Mouse (Mus musculus): ENCODE results near the gene Asns.
A peak's percentile ranks its signal among the peaks of the same experiment; 100 is the strongest.
"Not testable (repeated sequence)": the region's sequence is repeated elsewhere in the genome, so short reads cannot be mapped to it uniquely, and the experiment has no call there.

Gene Asns

GRCm38 (mm10) chr6:7671429-7671828, 21.6 kb downstream of the Asns start:
- TF ChIP-seq POU5F1 (IDR thresholded peaks at IDR 0.05; ENCODE audit: borderline replicate concordance, low read length) (no peak), CTCF (conservative IDR thresholded peaks at IDR 0.05; ENCODE audit: low read length) (no peak), NANOG (IDR thresholded peaks at IDR 0.05; ENCODE audit: borderline replicate concordance, low read length) (no peak)
- Histone ChIP-seq H3K4me1 (replicated peaks; ENCODE audit: low read depth, low read length) (no peaks in the 10 kb centered on the region), H3K27me3 (ENCODE audit: insufficient read depth, low read length) (no peaks in the 10 kb centered on the region), H3K4me3 (replicated peaks; ENCODE audit: low read length) (no peak overlapping the region), H3K36me3 (ENCODE audit: insufficient read depth, low read length) (peaks cover 39% of the 10 kb centered on the region), H3K9me3 (ENCODE audit: low read length) (no peaks in the 10 kb centered on the region)

- Histone ChIP-seq H3K4me1 (replicated peaks; ENCODE audit: low read depth, low read length) (no peaks in the 10 kb centered on the region), H3K36me3 (ENCODE audit: insufficient read depth, low read length) (peaks cover 31% of the 10 kb centered on the region), H3K27me3 (ENCODE audit: insufficient read depth, low read length) (no peaks in the 10 kb centered on the region), H3K4me3 (replicated peaks; ENCODE audit: low read length) (no peak overlapping the region), H3K9me3 (ENCODE audit: low read length) (no peaks in the 10 kb centered on the region)
- TF ChIP-seq CTCF (conservative IDR thresholded peaks at IDR 0.05; ENCODE audit: low read length) (no peak), POU5F1 (IDR thresholded peaks at IDR 0.05; ENCODE audit: borderline replicate concordance, low read length) (no peak), NANOG (IDR thresholded peaks at IDR 0.05; ENCODE audit: borderline replicate concordance, low read length) (no peak)
Measured at GRCm38 (mm10) chr6:7670588-7670987, 22.5 kb downstream of the Asns start.

GRCm38 (mm10) chr6:7669721-7670120, 23.3 kb downstream of the Asns start:
- TF ChIP-seq NANOG (IDR thresholded peaks at IDR 0.05; ENCODE audit: borderline replicate concordance, low read length) (no peak), CTCF (conservative IDR thresholded peaks at IDR 0.05; ENCODE audit: low read length) (no peak), POU5F1 (IDR thresholded peaks at IDR 0.05; ENCODE audit: borderline replicate concordance, low read length) (no peak)
- no peaks in the 10 kb centered on the region for H3K4me1 ChIP-seq (replicated peaks; ENCODE audit: low read depth, low read length)
- no peaks in the 10 kb centered on the region for H3K9me3 ChIP-seq (ENCODE audit: low read length)

GRCm38 (mm10) chr6:7668332-7668731, 24.7 kb downstream of the Asns start:
- TF ChIP-seq NANOG (IDR thresholded peaks at IDR 0.05; ENCODE audit: borderline replicate concordance, low read length): no peak
- no peak for TF ChIP-seq CTCF (conservative IDR thresholded peaks at IDR 0.05; ENCODE audit: low read length)
- Histone ChIP-seq H3K9me3 (ENCODE audit: low read length) (no peaks in the 10 kb centered on the region), H3K27me3 (ENCODE audit: insufficient read depth, low read length) (no peaks in the 10 kb centered on the region), H3K4me1 (replicated peaks; ENCODE audit: low read depth, low read length) (no peaks in the 10 kb centered on the region), H3K36me3 (ENCODE audit: insufficient read depth, low read length) (peaks cover 8% of the 10 kb centered on the region), H3K4me3 (replicated peaks; ENCODE audit: low read length) (no peak overlapping the region)

More at GRCm38 (mm10) chr6:7669721-7670120, 23.3 kb downstream of the Asns start:
- Histone ChIP-seq H3K4me3 (replicated peaks; ENCODE audit: low read length) (no peak overlapping the region), H3K27me3 (ENCODE audit: insufficient read depth, low read length) (no peaks in the 10 kb centered on the region), H3K36me3 (ENCODE audit: insufficient read depth, low read length) (peaks cover 22% of the 10 kb centered on the region)

GRCm38 (mm10) chr6:7665902-7666301, 27.2 kb downstream of the Asns start:
- H3K36me3 ChIP-seq (ENCODE audit: insufficient read depth, low read length); H3K4me3 ChIP-seq (replicated peaks; ENCODE audit: low read length); H3K4me1 ChIP-seq (replicated peaks; ENCODE audit: low read depth, low read length); H3K27me3 ChIP-seq (ENCODE audit: insufficient read depth, low read length); H3K9me3 ChIP-seq (ENCODE audit: low read length): not testable (repeated sequence)

- Histone ChIP-seq H3K36me3 (ENCODE audit: insufficient read depth, low read length) (no peaks in the 10 kb centered on the region), H3K9me3 (ENCODE audit: low read length) (no peaks in the 10 kb centered on the region)
- no peak for TF ChIP-seq CTCF (conservative IDR thresholded peaks at IDR 0.05; ENCODE audit: low read length)
- no peak for TF ChIP-seq NANOG (IDR thresholded peaks at IDR 0.05; ENCODE audit: borderline replicate concordance, low read length)
- TF ChIP-seq POU5F1 (IDR thresholded peaks at IDR 0.05; ENCODE audit: borderline replicate concordance, low read length): no peak
Measured at GRCm38 (mm10) chr6:7661455-7661854, 31.6 kb downstream of the Asns start.

GRCm38 (mm10) chr6:7660377-7661080, 32.5 kb downstream of the Asns start:
- H3K27me3 ChIP-seq (ENCODE audit: insufficient read depth, low read length): no peaks in the 10 kb centered on the region
- H3K4me3 ChIP-seq (replicated peaks; ENCODE audit: low read length): no peak overlapping the region
- no peaks in the 10 kb centered on the region for H3K36me3 ChIP-seq (ENCODE audit: insufficient read depth, low read length)
- H3K4me1 ChIP-seq (replicated peaks; ENCODE audit: low read depth, low read length): no peaks in the 10 kb centered on the region
- TF ChIP-seq CTCF (conservative IDR thresholded peaks at IDR 0.05; ENCODE audit: low read length) (peak; percentile 74), POU5F1 (IDR thresholded peaks at IDR 0.05; ENCODE audit: borderline replicate concordance, low read length) (no peak), NANOG (IDR thresholded peaks at IDR 0.05; ENCODE audit: borderline replicate concordance, low read length) (no peak)
- no peaks in the 10 kb centered on the region for H3K9me3 ChIP-seq (ENCODE audit: low read length)

More at GRCm38 (mm10) chr6:7661455-7661854, 31.6 kb downstream of the Asns start:
- Histone ChIP-seq H3K4me3 (replicated peaks; ENCODE audit: low read length) (no peak overlapping the region), H3K27me3 (ENCODE audit: insufficient read depth, low read length) (no peaks in the 10 kb centered on the region), H3K4me1 (replicated peaks; ENCODE audit: low read depth, low read length) (no peaks in the 10 kb centered on the region)

- Histone ChIP-seq H3K9me3 (ENCODE audit: low read length) (no peaks in the 10 kb centered on the region), H3K36me3 (ENCODE audit: insufficient read depth, low read length) (no peaks in the 10 kb centered on the region), H3K27me3 (ENCODE audit: insufficient read depth, low read length) (no peaks in the 10 kb centered on the region), H3K4me1 (replicated peaks; ENCODE audit: low read depth, low read length) (no peaks in the 10 kb centered on the region), H3K4me3 (replicated peaks; ENCODE audit: low read length) (no peak overlapping the region)
- TF ChIP-seq NANOG (IDR thresholded peaks at IDR 0.05; ENCODE audit: borderline replicate concordance, low read length) (no peak), CTCF (conservative IDR thresholded peaks at IDR 0.05; ENCODE audit: low read length) (peak; percentile 15; the same call in 1 of the 2 replicates), POU5F1 (IDR thresholded peaks at IDR 0.05; ENCODE audit: borderline replicate concordance, low read length) (no peak)
Measured at GRCm38 (mm10) chr6:7656601-7657000, 36.5 kb downstream of the Asns start.

- TF ChIP-seq POU5F1 (IDR thresholded peaks at IDR 0.05; ENCODE audit: borderline replicate concordance, low read length) (no peak), CTCF (conservative IDR thresholded peaks at IDR 0.05; ENCODE audit: low read length) (no peak), NANOG (IDR thresholded peaks at IDR 0.05; ENCODE audit: borderline replicate concordance, low read length) (no peak)
- Histone ChIP-seq H3K27me3 (ENCODE audit: insufficient read depth, low read length) (no peaks in the 10 kb centered on the region), H3K4me3 (replicated peaks; ENCODE audit: low read length) (no peak overlapping the region), H3K4me1 (replicated peaks; ENCODE audit: low read depth, low read length) (no peaks in the 10 kb centered on the region), H3K36me3 (ENCODE audit: insufficient read depth, low read length) (no peaks in the 10 kb centered on the region), H3K9me3 (ENCODE audit: low read length) (no peaks in the 10 kb centered on the region; the same call in 1 of the 2 replicates)
Measured at GRCm38 (mm10) chr6:7648458-7648857, 44.6 kb downstream of the Asns start.

All from E14TG2a.4 (cell line).